Mouse (Mus musculus): ENCODE data around the gene Dnajb4. TPM values are rescaled to one million over a fixed set of nuclear protein-coding genes. Genes with fewer than 3 reads are reported as not detected.

Dnajb4 gene
- polyA plus RNA-seq, 1 experiment: 20.7 TPM

- TF ChIP-seq POLR2A (IDR thresholded peaks at IDR 0.05; ENCODE audit: borderline replicate concordance, extremely low read depth, insufficient read depth, insufficient read length, poor library complexity, severe bottlenecking) (no peak), CTCF (IDR thresholded peaks at IDR 0.05; ENCODE audit: borderline replicate concordance, extremely low read depth, insufficient read depth, insufficient read length) (no peak)
- DNase-seq (ENCODE audit: low read depth): no peak
Observed at GRCm38 (mm10) chr3:152170407-152170806, 39.7 kb downstream of the Dnajb4 start.

- no peak for TF ChIP-seq POLR2A (IDR thresholded peaks at IDR 0.05; ENCODE audit: borderline replicate concordance, extremely low read depth, insufficient read depth, insufficient read length, poor library complexity, severe bottlenecking)
- TF ChIP-seq CTCF (IDR thresholded peaks at IDR 0.05; ENCODE audit: borderline replicate concordance, extremely low read depth, insufficient read depth, insufficient read length): no peak
- no peak for DNase-seq (ENCODE audit: low read depth)
Observed at GRCm38 (mm10) chr3:152168007-152168406, 42.1 kb downstream of the Dnajb4 start.

GRCm38 (mm10) chr3:152166699-152167451, 43.2 kb downstream of the Dnajb4 start:
- peak; percentile 73 for DNase-seq (ENCODE audit: low read depth)

GRCm38 (mm10) chr3:152166099-152166423, 44.0 kb downstream of the Dnajb4 start, which contains the start of gene Gipc2:
Gene Gipc2, minus strand, starts transcription at chr3:152166230.
- no peak for DNase-seq (ENCODE audit: low read depth)
- TF ChIP-seq CTCF (IDR thresholded peaks at IDR 0.05; ENCODE audit: borderline replicate concordance, extremely low read depth, insufficient read depth, insufficient read length) (no peak), POLR2A (IDR thresholded peaks at IDR 0.05; ENCODE audit: borderline replicate concordance, extremely low read depth, insufficient read depth, insufficient read length, poor library complexity, severe bottlenecking) (no peak)

More at GRCm38 (mm10) chr3:152166699-152167451, 43.2 kb downstream of the Dnajb4 start:
- no peak for TF ChIP-seq CTCF (IDR thresholded peaks at IDR 0.05; ENCODE audit: borderline replicate concordance, extremely low read depth, insufficient read depth, insufficient read length)
- no peak for TF ChIP-seq POLR2A (IDR thresholded peaks at IDR 0.05; ENCODE audit: borderline replicate concordance, extremely low read depth, insufficient read depth, insufficient read length, poor library complexity, severe bottlenecking)

GRCm38 (mm10) chr3:152165351-152166098, 44.6 kb downstream of the Dnajb4 start:
- TF ChIP-seq CTCF (IDR thresholded peaks at IDR 0.05; ENCODE audit: borderline replicate concordance, extremely low read depth, insufficient read depth, insufficient read length) (no peak), POLR2A (IDR thresholded peaks at IDR 0.05; ENCODE audit: borderline replicate concordance, extremely low read depth, insufficient read depth, insufficient read length, poor library complexity, severe bottlenecking) (no peak)
- peak; percentile 72 for DNase-seq (ENCODE audit: low read depth)

GRCm38 (mm10) chr3:152165014-152165350, 45.1 kb downstream of the Dnajb4 start:
- no peak for DNase-seq (ENCODE audit: low read depth)
- TF ChIP-seq POLR2A (IDR thresholded peaks at IDR 0.05; ENCODE audit: borderline replicate concordance, extremely low read depth, insufficient read depth, insufficient read length, poor library complexity, severe bottlenecking): no peak
- TF ChIP-seq CTCF (IDR thresholded peaks at IDR 0.05; ENCODE audit: borderline replicate concordance, extremely low read depth, insufficient read depth, insufficient read length): no peak

- no peak for DNase-seq (ENCODE audit: low read depth)
- TF ChIP-seq CTCF (IDR thresholded peaks at IDR 0.05; ENCODE audit: borderline replicate concordance, extremely low read depth, insufficient read depth, insufficient read length): no peak
- TF ChIP-seq POLR2A (IDR thresholded peaks at IDR 0.05; ENCODE audit: borderline replicate concordance, extremely low read depth, insufficient read depth, insufficient read length, poor library complexity, severe bottlenecking): no peak
Observed at GRCm38 (mm10) chr3:152163320-152163719, 46.8 kb downstream of the Dnajb4 start.

GRCm38 (mm10) chr3:152160607-152161006, 49.5 kb downstream of the Dnajb4 start:
- TF ChIP-seq CTCF (IDR thresholded peaks at IDR 0.05; ENCODE audit: borderline replicate concordance, extremely low read depth, insufficient read depth, insufficient read length) (no peak), POLR2A (IDR thresholded peaks at IDR 0.05; ENCODE audit: borderline replicate concordance, extremely low read depth, insufficient read depth, insufficient read length, poor library complexity, severe bottlenecking) (no peak)
- no peak for DNase-seq (ENCODE audit: low read depth)

GRCm38 (mm10) chr3:152159321-152159720, 50.8 kb downstream of the Dnajb4 start:
- peak; percentile 11 for DNase-seq (ENCODE audit: low read depth)
- TF ChIP-seq POLR2A (IDR thresholded peaks at IDR 0.05; ENCODE audit: borderline replicate concordance, extremely low read depth, insufficient read depth, insufficient read length, poor library complexity, severe bottlenecking) (no peak), CTCF (IDR thresholded peaks at IDR 0.05; ENCODE audit: borderline replicate concordance, extremely low read depth, insufficient read depth, insufficient read length) (no peak)

- TF ChIP-seq POLR2A (IDR thresholded peaks at IDR 0.05; ENCODE audit: borderline replicate concordance, extremely low read depth, insufficient read depth, insufficient read length, poor library complexity, severe bottlenecking) (no peak), CTCF (IDR thresholded peaks at IDR 0.05; ENCODE audit: borderline replicate concordance, extremely low read depth, insufficient read depth, insufficient read length) (no peak)
- peak; percentile 81 for DNase-seq (ENCODE audit: low read depth)
Observed at GRCm38 (mm10) chr3:152158344-152159291, 51.5 kb downstream of the Dnajb4 start.
